Comparison of ENCODE assay signal across 8 mouse cellular contexts in genomic region chr13:13968629-13969111, GRCm38 (mm10). TPM values are rescaled to one million over a fixed set of nuclear protein-coding genes. Genes with fewer than 3 reads are reported as not detected.
DNase-seq lines count a peak whose midpoint lies in the region; ATAC-seq and TF ChIP-seq lines count a peak whose summit lies in the region.

No protein-coding gene starts in this region.

- peak; percentile 96 for ATAC-seq in liver, postnatal 0 days
- ATAC-seq in cerebellum, adult (ENCODE audit: insufficient number of reproducible peaks, low FRiP score, low TSS enrichment): no peak

- no peaks in the 10 kb centered on the region for H3K9me3 ChIP-seq in erythroblast, embryonic 14.5 days (ENCODE audit: control insufficient read depth, low read length)
- H3K9me3 ChIP-seq in liver, postnatal 0 days (ENCODE audit: low read length): no peaks in the 10 kb centered on the region

- H3K4me2 ChIP-seq in liver, postnatal 0 days (ENCODE audit: low read depth, low read length): peak overlapping the region; percentile 24; the same call in 1 of the 2 replicates

- TF ChIP-seq EP300 in liver, postnatal 0 days (IDR thresholded peaks at IDR 0.05; ENCODE audit: low read depth): peak; percentile 31; the same call in 1 of the 2 replicates

- no peak overlapping the region for H3K4me3 ChIP-seq in C2C12 (ENCODE audit: insufficient read depth, poor library complexity, severe bottlenecking)
- peak overlapping the region; percentile 36 for H3K4me3 ChIP-seq in erythroblast, embryonic 14.5 days (replicated peaks)
- H3K4me3 ChIP-seq in liver, postnatal 0 days (ENCODE audit: low read depth, low read length): no peak overlapping the region

- H3K79me2 ChIP-seq in C2C12 (ENCODE audit: control insufficient read depth, insufficient read depth): peaks cover 21% of the 10 kb centered on the region

- H3K79me3 ChIP-seq in C2C12 (ENCODE audit: low read depth): peaks cover 13% of the 10 kb centered on the region

- no peak overlapping the region for H3ac ChIP-seq in C2C12 (ENCODE audit: control insufficient read depth, insufficient read length, low read depth)

- 0 out of 2 replicates have a peak overlapping the region, but pooled peaks have one; percentile 19 for H3K27ac ChIP-seq in liver, postnatal 0 days (ENCODE audit: low read depth)

- H3K27me3 ChIP-seq in C2C12 (ENCODE audit: control insufficient read depth, insufficient read depth, insufficient read length): no peaks in the 10 kb centered on the region
- H3K27me3 ChIP-seq in erythroblast, embryonic 14.5 days (ENCODE audit: control insufficient read depth): no peaks in the 10 kb centered on the region
- no peaks in the 10 kb centered on the region for H3K27me3 ChIP-seq in liver, postnatal 0 days (ENCODE audit: insufficient read depth, low read length)

- TF ChIP-seq CTCF in C2C12 (IDR thresholded peaks at IDR 0.05; ENCODE audit: control insufficient read depth, insufficient read depth, insufficient read length): no peak
- no peak for TF ChIP-seq CTCF in liver, postnatal 0 days (IDR thresholded peaks at IDR 0.05; ENCODE audit: low read depth)

- 50% methylated on average over 4 of the region's 4 CpGs for WGBS in liver, postnatal 0 days (ENCODE audit: insufficient replicate concordance)

- peaks cover 55% of the 10 kb centered on the region for H3K4me1 ChIP-seq in erythroblast, embryonic 14.5 days (ENCODE audit: control insufficient read depth)
- peaks cover 7% of the 10 kb centered on the region; the same call in 1 of the 2 replicates for H3K4me1 ChIP-seq in liver, postnatal 0 days (ENCODE audit: insufficient read depth)

- H3K9ac ChIP-seq in liver, postnatal 0 days (replicated peaks): no peak overlapping the region

- peak; percentile 55 for DNase-seq in 3134 (ENCODE audit: extremely low read depth, insufficient read length, low spot score)
- no peak for DNase-seq in liver, postnatal 0 days
- DNase-seq in cerebellum, postnatal 25 days: no peak
- DNase-seq in adrenal gland, adult 8-10 months: no peak
- no peak for DNase-seq in layer of hippocampus, postnatal 14 days (ENCODE audit: low spot score in 2 of 2)

- H3K36me3 ChIP-seq in C2C12 (ENCODE audit: control insufficient read depth, insufficient read depth): peaks cover 24% of the 10 kb centered on the region
- peaks cover 75% of the 10 kb centered on the region for H3K36me3 ChIP-seq in erythroblast, embryonic 14.5 days (ENCODE audit: control insufficient read depth)
- peaks cover 13% of the 10 kb centered on the region; the same call in 1 of the 2 replicates for H3K36me3 ChIP-seq in liver, postnatal 0 days (replicated peaks; ENCODE audit: insufficient read depth, low read length)

TF ChIP-seq in C2C12, 6 proteins besides CTCF, POLR2A, EP300 and RAD21:
- TF ChIP-seq FOSL1 (IDR thresholded peaks at IDR 0.05; ENCODE audit: insufficient read depth, low read length, poor library complexity, severe bottlenecking) (peak; percentile 4), MAX (IDR thresholded peaks at IDR 0.05) (no peak), USF1 (IDR thresholded peaks at IDR 0.05; ENCODE audit: low read depth) (no peak), MYOD1 (IDR thresholded peaks at IDR 0.05; ENCODE audit: control insufficient read depth, insufficient read length, low read depth) (no peak), CEBPB (IDR thresholded peaks at IDR 0.05; ENCODE audit: low read depth) (peak; percentile 91), MYOG (IDR thresholded peaks at IDR 0.05; ENCODE audit: control insufficient read depth, extremely low read depth, insufficient read length) (no peak)

RNA-seq across cellular contexts. Expression of gene B3galnt2, which starts 14.4 kb away (rescaled TPM):
- 16.8 TPM for polyA plus RNA-seq in C2C12 (2012; fragmentation: generic; extraction: Trizol)
- 1.6 and 3.0 TPM in 2 replicates for polyA plus RNA-seq in erythroblast, embryonic 14.5 days (2012)
- polyA plus RNA-seq in liver, postnatal 0 days (2015; fragmentation: Nextera tagmentation; extraction: Ambion mirVana): 8.1 and 9.7 TPM in 2 replicates
- total RNA-seq in adrenal gland, adult 8-10 months (2022): 10 to 100 TPM; 24.7 to 31.4 (median 27.8) TPM
- 10 to 100 TPM; 13.8 to 17.1 TPM for total RNA-seq in layer of hippocampus, postnatal 14 days (2021)
